Mouse (Mus musculus): ENCODE results near the gene Defa30.
"Not testable (repeated sequence)": the region's sequence is repeated elsewhere in the genome, so short reads cannot be mapped to it uniquely, and the experiment has no call there.

Gene Defa30

DNA sequence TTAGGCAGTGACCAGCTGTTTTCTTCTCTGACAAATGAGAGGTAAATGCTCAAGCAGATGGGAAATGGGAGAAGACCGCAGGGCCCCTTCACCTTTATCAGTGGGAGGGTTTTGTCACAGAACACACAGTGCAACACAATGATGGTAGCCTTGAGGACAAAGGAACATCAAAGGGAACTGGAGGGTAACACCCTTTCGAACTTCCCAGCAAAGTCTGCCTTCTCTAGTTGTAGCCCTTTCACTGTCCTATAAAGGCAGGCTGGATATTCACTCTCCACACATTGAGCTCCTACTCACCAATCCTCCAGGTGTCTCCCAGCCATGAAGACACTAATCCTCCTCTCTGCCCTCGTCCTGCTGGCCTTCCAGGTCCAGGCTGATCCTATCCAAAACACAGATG, at the start of gene Defa30:
Gene Defa30 (plus strand): TSS at position 301 of the 400 bp plus-strand sequence.
- ATAC-seq (ENCODE audit: insufficient number of reproducible peaks, low FRiP score, low TSS enrichment), result not testable (repeated sequence)

DNA sequence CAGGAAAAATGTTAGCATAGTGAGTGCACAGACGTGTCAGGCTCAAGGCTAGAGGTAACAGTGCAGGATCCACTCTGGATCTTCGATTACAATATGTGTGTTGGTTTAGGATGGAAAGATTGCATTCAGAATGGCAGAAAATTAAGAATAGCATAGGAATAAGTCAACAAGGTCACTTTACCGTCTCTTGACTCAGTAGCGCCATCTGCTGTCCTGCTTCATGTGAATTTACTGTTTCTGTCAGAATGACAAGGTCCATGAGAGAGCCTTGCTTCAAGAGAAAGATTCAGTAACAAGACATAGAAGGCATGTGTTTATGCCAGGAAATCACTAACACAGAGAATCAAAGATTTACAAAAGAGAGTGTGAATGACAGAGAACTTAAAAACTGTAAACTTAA, 41.3 kb upstream of the Defa30 start:
- ATAC-seq (ENCODE audit: insufficient number of reproducible peaks, low FRiP score, low TSS enrichment), result no peak

DNA sequence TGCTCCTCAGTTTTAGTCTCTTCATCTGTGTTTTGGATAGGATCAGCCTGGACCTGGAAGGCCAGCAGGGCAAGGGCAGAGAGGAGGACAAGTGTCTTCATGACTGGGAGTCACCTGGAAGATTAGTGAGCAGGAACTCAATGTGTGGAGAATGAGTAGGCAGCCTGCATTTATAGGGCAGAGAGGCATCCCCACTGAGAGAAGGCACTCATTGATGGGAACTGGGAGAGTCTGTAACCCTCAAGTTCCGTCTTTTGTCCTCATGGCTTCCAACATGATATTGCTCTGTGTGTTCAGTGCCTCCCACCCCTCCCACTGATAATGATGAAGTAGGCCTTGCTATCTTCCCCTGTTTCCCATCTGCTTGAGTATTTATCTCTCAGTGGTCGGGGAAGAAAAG, 38.5 kb upstream of the Defa30 start, which contains the start of gene Gm14851:
Gene Gm14851 (minus strand): TSS at position 101 of the 400 bp plus-strand sequence.
- not testable (repeated sequence) for ATAC-seq (ENCODE audit: insufficient number of reproducible peaks, low FRiP score, low TSS enrichment)

DNA sequence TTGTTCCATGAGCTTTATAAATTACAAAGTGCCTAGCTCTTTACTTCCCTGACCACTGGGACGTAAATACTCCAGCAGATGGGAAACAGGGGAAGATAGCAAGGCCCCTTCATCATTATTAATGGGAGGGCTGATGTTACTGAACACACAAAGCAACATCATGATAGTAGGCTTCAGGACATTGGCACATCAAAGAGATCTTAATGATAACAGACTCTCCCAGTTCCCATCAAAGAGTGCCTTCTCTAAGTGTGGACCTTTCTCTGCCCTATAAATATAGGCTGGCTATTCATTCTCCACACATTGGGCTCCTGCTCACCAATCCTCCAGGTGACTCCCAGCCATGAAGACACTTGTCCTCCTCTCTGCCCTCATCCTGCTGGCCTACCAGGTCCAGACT, 27.5 kb downstream of the Defa30 start, which contains the start of gene Defa22:
Gene Defa22 (plus strand): TSS at position 301 of the 400 bp plus-strand sequence.
- ATAC-seq (ENCODE audit: insufficient number of reproducible peaks, low FRiP score, low TSS enrichment), result not testable (repeated sequence)
